Mouse (Mus musculus): ENCODE measurements around the gene Adgrl3. TPM values are rescaled to one million over a fixed set of nuclear protein-coding genes. Genes with fewer than 3 reads are reported as not detected.

Gene Adgrl3
- total RNA-seq, 2 experiments from 2014 or later, result not detected

DNA sequence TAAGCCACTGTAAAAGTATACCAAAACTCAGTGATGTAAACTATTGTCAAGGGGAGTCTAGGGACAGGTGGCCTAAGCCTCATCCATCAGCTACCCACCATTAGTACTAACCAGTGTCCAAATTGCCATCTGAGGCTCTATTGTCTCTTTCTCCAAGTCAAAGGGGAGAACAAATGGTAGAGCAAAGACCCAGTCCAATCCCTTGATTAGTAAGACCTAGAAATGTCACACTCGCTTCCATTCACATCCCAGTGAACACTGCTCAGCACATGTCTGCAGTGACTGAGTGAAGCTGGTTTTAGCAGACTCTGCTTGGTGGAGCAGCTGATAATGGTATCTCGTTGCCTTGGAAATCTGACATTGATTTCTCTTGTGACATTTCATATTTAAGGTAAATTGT is 735.8 kb downstream of the Adgrl3 start:
- ATAC-seq (replicated peaks; ENCODE audit: low FRiP score, poor library complexity, severe bottlenecking), result no peak

DNA sequence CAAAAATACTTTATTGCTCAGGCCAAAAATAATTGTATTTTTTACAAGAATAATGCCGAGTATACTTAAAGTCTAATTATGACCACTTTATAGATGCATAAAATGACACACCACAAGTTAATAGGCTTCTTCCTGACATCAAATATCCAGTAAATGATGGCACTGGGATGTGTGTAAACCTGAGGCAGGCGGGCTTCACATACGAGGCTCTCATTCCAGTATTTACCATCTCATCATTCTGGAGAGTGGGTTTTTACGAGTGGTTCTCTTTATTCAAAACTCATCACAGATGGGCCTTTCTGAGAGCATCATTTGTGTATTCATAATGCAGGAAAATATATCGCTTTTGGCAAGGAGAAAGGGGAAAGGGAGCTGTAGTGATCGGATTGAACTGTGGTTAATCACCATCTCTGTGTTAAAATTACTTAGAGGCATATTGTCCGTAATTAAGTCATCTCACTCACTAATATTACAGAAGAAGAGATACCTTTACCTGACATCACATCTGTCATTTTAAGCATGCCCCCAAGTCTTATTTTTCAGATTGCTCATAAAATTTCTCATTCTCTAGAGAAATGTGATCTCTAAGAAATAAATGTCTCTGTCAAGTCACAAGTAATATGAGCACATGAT is 737.3 kb downstream of the Adgrl3 start:
- ATAC-seq (replicated peaks; ENCODE audit: low FRiP score, poor library complexity, severe bottlenecking), result no peak

DNA sequence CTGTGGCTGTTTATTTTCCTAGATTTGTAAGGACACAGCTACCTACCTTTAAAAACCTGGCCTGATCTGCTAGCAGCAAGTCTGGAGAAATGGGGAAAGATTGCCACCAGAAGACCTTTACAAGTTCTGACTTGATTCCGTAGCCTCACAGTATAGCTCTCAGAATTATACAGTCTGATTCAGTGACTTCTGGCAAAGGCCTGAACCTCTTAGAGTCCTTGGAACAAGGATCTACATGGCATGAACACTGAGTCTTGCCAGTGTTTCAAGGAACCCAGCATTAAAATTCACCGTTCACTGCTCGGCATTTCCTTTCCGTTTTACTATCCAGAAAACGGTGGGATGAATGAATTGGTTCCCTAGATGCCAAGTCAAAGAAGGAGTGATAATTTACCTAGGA is 756.3 kb downstream of the Adgrl3 start:
- ATAC-seq (replicated peaks; ENCODE audit: low FRiP score, poor library complexity, severe bottlenecking), result no peak

DNA sequence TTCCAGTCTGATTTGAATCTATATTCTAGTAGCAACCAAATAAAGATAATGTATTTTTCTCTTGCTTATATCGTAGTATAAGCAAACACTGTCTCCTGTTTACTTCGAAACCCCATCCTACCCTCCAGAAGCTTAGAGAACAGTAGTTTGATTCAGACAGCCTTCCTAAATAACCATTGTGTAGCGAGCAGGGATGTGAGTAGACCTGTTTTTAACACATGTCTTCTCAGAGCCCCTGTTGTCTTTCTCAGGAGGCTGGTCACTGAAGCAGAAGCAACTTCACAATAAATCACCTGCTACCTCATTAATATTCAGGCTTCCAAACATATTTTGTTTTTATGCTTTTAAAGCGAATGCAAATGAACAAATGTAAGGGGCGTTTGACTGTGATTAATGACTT is 756.8 kb downstream of the Adgrl3 start:
- ATAC-seq (replicated peaks; ENCODE audit: low FRiP score, poor library complexity, severe bottlenecking), result no peak

DNA sequence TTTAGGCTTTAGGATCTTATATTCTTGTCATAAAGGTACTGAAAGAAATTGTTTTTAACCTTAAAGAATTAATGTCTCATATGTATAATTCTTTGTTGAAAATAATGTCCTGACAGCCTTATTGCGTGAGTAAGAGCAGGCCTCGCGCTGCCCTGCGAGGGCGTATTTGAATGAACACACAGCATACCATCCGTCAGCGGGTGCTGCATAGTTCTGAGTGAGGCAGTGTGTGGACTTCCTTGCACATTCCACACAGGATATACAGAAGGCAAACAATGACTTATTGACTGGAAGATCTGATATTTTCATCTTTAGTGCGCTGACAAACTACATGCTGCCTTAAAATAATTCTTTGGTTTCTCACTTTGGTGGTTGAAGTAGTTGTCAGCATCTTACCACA is 764.8 kb downstream of the Adgrl3 start:
- no peak for ATAC-seq (replicated peaks; ENCODE audit: low FRiP score, poor library complexity, severe bottlenecking)

DNA sequence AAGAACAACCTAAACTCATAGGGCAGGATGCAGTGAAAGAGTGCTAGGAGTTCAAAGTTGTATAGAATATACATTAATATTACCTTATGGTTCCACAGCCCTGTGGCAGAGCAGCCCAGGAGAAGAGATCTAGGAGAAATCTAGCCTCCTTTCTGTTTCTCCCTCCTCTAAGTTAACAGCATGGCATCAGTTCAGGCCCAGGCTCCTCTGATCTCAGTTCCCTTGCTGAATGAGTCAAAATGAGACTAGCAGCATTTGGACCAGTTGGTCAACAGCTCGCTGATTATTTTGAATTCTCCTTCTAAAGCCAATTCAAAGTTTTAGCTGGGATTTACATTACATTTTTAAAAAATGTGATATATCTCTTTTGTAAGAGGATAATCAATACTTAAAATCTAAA is 770.8 kb downstream of the Adgrl3 start:
- no peak for ATAC-seq (replicated peaks; ENCODE audit: low FRiP score, poor library complexity, severe bottlenecking)

DNA sequence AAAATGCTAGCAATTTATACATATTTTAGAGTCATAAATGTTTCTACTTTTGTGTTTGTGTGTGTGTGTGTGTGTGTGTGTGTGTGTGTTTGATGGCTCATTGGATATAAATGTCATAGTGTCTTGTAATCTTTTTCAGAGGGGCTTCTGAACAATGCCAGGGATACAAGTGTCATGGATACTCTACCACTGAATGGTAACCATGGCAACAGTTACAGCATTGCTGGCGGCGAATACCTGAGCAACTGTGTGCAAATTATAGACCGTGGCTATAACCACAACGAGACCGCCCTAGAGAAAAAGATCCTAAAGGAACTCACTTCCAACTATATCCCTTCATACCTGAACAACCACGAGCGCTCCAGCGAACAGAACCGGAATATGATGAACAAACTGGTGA is 774.2 kb downstream of the Adgrl3 start:
- no peak for ATAC-seq (replicated peaks; ENCODE audit: low FRiP score, poor library complexity, severe bottlenecking)

DNA sequence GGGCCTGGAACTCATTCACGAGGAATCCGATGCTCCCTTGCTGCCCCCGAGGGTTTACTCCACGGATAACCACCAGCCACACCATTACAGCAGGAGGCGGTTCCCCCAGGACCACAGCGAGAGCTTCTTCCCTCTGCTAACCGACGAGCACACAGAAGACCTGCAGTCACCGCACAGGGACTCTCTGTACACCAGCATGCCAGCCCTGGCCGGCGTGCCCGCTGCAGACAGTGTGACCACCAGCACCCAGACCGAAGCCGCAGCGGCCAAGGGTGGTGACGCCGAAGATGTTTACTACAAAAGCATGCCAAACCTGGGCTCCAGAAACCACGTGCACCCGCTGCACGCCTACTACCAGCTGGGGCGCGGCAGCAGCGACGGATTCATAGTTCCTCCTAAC is 774.7 kb downstream of the Adgrl3 start:
- ATAC-seq (replicated peaks; ENCODE audit: low FRiP score, poor library complexity, severe bottlenecking), result no peak

DNA sequence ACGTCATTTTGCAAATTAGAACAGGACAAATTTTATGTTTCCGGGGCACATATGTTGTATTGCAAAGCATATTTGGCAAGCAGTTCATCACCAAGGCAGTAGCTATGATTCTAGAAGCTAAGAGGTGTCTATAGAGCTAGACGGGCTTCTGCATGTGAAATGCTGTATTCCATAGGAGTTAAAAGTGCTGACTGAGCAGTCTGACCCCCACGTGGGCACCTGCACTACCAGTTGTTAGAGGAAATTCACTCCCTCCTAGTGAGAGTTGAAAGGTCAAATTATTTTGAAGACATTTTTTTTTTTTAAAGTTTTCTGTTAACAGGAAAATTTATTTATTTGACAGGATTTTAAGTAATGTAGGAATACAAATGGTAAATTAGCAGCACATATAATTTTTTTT is 776.2 kb downstream of the Adgrl3 start:
- no peak for ATAC-seq (replicated peaks; ENCODE audit: low FRiP score, poor library complexity, severe bottlenecking)

DNA sequence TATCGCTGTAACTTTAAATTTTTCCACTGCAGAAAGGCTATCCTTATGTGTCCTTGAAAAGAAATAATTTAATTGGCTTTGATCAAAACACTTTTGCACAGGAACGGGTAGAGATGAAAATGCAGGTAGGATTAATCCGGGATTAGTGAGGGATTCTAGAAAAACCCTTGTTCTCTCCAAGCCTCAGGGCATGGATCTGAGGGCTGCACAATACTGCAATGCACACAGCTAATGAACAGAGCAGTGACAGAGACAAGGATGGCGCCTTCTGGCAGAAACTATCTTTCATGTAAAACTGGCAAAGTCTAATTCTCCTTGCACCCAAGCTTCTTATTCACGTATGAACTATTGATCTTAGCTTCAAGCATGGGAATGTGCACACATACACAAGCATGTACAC is 791.0 kb downstream of the Adgrl3 start:
- ATAC-seq (replicated peaks; ENCODE audit: low FRiP score, poor library complexity, severe bottlenecking), result no peak

DNA sequence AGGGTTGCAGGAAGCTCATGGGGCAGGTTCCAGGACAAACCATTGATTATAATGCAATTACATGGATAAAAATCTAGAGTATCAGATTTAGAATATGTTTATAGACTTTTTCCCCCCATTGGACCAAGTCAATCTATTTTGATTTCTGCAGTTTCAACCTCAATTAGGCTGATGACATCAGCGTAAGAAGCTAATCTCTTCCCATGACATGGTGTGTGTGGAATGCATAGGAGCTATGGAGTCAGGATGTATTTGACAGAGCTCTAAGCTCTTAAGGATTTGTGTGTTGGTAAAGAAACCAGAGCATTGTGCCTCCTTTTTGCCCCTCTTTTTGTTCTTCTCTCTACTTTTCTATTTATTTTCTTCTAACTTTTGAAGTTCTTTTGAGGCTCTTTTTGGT is 812.1 kb downstream of the Adgrl3 start:
- no peak for ATAC-seq (replicated peaks; ENCODE audit: low FRiP score, poor library complexity, severe bottlenecking)

DNA sequence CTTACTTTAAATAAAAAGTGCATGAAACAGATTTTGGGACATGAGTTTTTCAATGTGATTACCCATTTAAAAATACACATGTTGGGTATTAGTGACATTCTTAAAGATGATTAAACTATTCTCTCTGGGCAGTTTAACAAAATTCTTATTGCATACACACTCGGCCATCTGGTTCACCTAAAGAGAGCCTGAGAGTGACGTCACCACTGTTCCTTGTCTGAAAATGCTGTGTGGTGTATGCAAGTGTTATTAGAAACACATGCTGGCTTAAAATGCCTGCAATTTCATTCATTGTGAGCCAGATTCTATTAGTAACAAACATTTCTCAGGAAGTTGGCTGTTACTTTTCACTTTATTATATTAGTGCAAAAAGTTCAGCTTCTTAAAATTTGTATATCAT is 812.7 kb downstream of the Adgrl3 start:
- ATAC-seq (replicated peaks; ENCODE audit: low FRiP score, poor library complexity, severe bottlenecking), result no peak

DNA sequence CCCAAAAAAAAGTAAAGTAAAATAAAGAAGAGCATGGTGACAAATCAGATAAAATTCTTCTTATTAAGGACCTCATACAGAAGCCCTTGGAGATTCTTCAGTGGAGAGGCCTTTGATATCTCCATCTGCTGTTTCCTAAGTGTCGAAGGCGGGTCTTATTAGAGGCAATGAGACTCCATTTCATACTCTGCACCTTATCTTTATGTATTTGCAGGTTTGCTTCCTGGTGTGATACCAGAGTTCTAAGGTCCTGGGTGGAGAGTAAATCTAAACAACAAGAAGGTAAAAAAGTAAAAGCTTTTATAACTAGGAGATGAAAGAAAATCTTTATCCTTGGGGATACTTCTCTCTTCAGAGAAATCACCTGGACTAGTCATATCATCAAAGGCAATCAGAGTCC is 817.9 kb downstream of the Adgrl3 start:
- no peak for ATAC-seq (replicated peaks; ENCODE audit: low FRiP score, poor library complexity, severe bottlenecking)

DNA sequence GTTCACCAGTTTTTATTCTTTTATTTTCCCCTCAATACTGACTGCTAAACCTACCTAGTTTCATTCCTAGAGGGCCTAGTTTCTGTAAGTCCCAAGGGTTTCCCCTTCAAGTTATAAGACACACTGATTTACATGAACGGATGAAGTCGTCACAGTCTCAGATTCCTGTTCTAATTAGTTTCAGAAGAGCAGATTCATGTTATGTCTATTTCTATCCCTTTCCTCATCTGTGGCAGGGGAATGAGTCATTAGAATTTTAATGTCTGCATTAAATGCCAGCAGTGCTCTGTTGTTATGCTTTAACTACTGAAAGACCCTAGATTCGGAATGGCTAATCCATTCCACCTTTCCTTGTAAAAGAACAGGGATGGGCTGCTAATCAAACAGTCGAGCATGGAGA is 823.9 kb downstream of the Adgrl3 start:
- ATAC-seq (replicated peaks; ENCODE audit: low FRiP score, poor library complexity, severe bottlenecking), result no peak

DNA sequence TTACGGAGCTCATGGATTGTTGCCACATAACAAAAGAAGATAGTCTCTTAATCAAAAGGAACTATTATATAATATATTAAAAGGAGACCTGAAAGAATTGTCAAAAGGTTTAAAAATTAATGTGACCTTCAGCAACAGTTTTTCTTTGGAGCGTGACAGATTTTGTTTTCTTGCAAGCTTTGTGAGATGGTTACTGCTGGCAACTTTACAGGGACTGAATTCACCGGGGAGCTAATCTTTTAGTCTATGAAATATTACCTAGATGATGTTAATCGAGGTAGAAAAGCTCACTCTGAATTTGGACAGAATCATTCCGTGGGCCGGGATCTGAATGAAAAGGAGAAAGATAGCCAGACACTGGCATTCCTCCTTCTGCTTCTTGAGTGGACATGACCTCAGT is 850.4 kb downstream of the Adgrl3 start:
- ATAC-seq (replicated peaks; ENCODE audit: low FRiP score, poor library complexity, severe bottlenecking), result no peak

All from erythroblast, adult 5-6 weeks (primary cell).